Mouse (Mus musculus): ENCODE data around the gene Clec12b. TPM values are rescaled to one million over a fixed set of nuclear protein-coding genes. Genes with fewer than 3 reads are reported as not detected.

Gene Clec12b
- polyA plus RNA-seq, 1 experiment from 2014 or later = 0.18 TPM

- Histone ChIP-seq H3K36me3 (ENCODE audit: control insufficient read depth, insufficient read depth, low read length) (no peaks in the 10 kb centered on the region), H3K4me2 (ENCODE audit: low read length) (no peak overlapping the region), H3K9me3 (ENCODE audit: control insufficient read depth, low read length) (peaks cover 4% of the 10 kb centered on the region; the same call in 1 of the 2 replicates), H3K9ac (ENCODE audit: low read length) (no peak overlapping the region), H3K4me1 (ENCODE audit: control insufficient read depth in 2 of 2, insufficient read depth in 2 of 2, low read length in 2 of 2) (0 out of 4 replicates have a peak, but pooled peaks cover 0 to 2% of the 10 kb centered on the region in 2 experiments), H3K4me3 (ENCODE audit: control insufficient read depth in 1 of 2, insufficient read depth in 1 of 2, low read depth in 1 of 2, low read length in 2 of 2) (no peak overlapping the region), H3K27ac (replicated peaks in 1 of 2; ENCODE audit: control insufficient read depth in 1 of 2, insufficient read depth in 1 of 2, low read depth in 2 of 2, low read length in 2 of 2) (no peak overlapping the region), H3K27me3 (ENCODE audit: control insufficient read depth, insufficient read depth, low read length) (no peaks in the 10 kb centered on the region)
- WGBS = 74% methylated on average over 2 of the region's 2 CpGs
- no peak for ATAC-seq (ENCODE audit: insufficient number of reproducible peaks, insufficient read depth, low FRiP score, low read depth)
Observed at GRCm38 (mm10) chr6:129374937-129375471, 10.7 kb downstream of the Clec12b start.

- Histone ChIP-seq H3K36me3 (ENCODE audit: control insufficient read depth, insufficient read depth, low read length) (no peaks in the 10 kb centered on the region), H3K27me3 (ENCODE audit: control insufficient read depth, insufficient read depth, low read length) (no peaks in the 10 kb centered on the region), H3K27ac (replicated peaks in 1 of 2; ENCODE audit: control insufficient read depth in 1 of 2, insufficient read depth in 1 of 2, low read depth in 2 of 2, low read length in 2 of 2) (no peak overlapping the region), H3K9ac (ENCODE audit: low read length) (no peak overlapping the region), H3K4me1 (ENCODE audit: control insufficient read depth in 2 of 2, insufficient read depth in 2 of 2, low read length in 2 of 2) (0 out of 4 replicates have a peak, but pooled peaks cover 0 to 2% of the 10 kb centered on the region in 2 experiments), H3K9me3 (ENCODE audit: control insufficient read depth, low read length) (no peaks in the 10 kb centered on the region), H3K4me2 (ENCODE audit: low read length) (no peak overlapping the region), H3K4me3 (ENCODE audit: control insufficient read depth in 1 of 2, insufficient read depth in 1 of 2, low read depth in 1 of 2, low read length in 2 of 2) (no peak overlapping the region)
- 48% methylated on average over 7 of the region's 7 CpGs for WGBS
- ATAC-seq (ENCODE audit: insufficient number of reproducible peaks, insufficient read depth, low FRiP score, low read depth) = no peak
Observed at GRCm38 (mm10) chr6:129369374-129370132, 16.1 kb downstream of the Clec12b start.

- 19% methylated on average over 6 of the region's 6 CpGs for WGBS
- H3K27ac ChIP-seq (replicated peaks in 1 of 2; ENCODE audit: control insufficient read depth in 1 of 2, insufficient read depth in 1 of 2, low read depth in 2 of 2, low read length in 2 of 2) = no peak overlapping the region
- no peak overlapping the region for H3K9ac ChIP-seq (ENCODE audit: low read length)
- H3K36me3 ChIP-seq (ENCODE audit: control insufficient read depth, insufficient read depth, low read length) = no peaks in the 10 kb centered on the region
- no peak overlapping the region for H3K4me2 ChIP-seq (ENCODE audit: low read length)
- no peak overlapping the region for H3K4me3 ChIP-seq (ENCODE audit: control insufficient read depth in 1 of 2, insufficient read depth in 1 of 2, low read depth in 1 of 2, low read length in 2 of 2)
- H3K9me3 ChIP-seq (ENCODE audit: control insufficient read depth, low read length) = no peaks in the 10 kb centered on the region
- H3K27me3 ChIP-seq (ENCODE audit: control insufficient read depth, insufficient read depth, low read length) = no peaks in the 10 kb centered on the region
- H3K4me1 ChIP-seq (ENCODE audit: control insufficient read depth in 2 of 2, insufficient read depth in 2 of 2, low read length in 2 of 2) = no peaks in the 10 kb centered on the region
- no peak for ATAC-seq (ENCODE audit: insufficient number of reproducible peaks, insufficient read depth, low FRiP score, low read depth)
Observed at GRCm38 (mm10) chr6:129365959-129366359, 19.7 kb downstream of the Clec12b start.

GRCm38 (mm10) chr6:129363942-129364341 is 21.7 kb downstream of the Clec12b start:
- no peak overlapping the region for H3K9ac ChIP-seq (ENCODE audit: low read length)
- no peak overlapping the region for H3K4me3 ChIP-seq (ENCODE audit: control insufficient read depth in 1 of 2, insufficient read depth in 1 of 2, low read depth in 1 of 2, low read length in 2 of 2)
- no peaks in the 10 kb centered on the region for H3K36me3 ChIP-seq (ENCODE audit: control insufficient read depth, insufficient read depth, low read length)
- H3K27me3 ChIP-seq (ENCODE audit: control insufficient read depth, insufficient read depth, low read length) = no peaks in the 10 kb centered on the region
- WGBS = 17% methylated on average over 1 of the region's 1 CpGs
- ATAC-seq (ENCODE audit: insufficient number of reproducible peaks, insufficient read depth, low FRiP score, low read depth) = no peak
- no peaks in the 10 kb centered on the region for H3K9me3 ChIP-seq (ENCODE audit: control insufficient read depth, low read length)
- H3K4me2 ChIP-seq (ENCODE audit: low read length) = no peak overlapping the region
- H3K4me1 ChIP-seq (ENCODE audit: control insufficient read depth in 2 of 2, insufficient read depth in 2 of 2, low read length in 2 of 2) = no peaks in the 10 kb centered on the region
- no peak overlapping the region for H3K27ac ChIP-seq (replicated peaks in 1 of 2; ENCODE audit: control insufficient read depth in 1 of 2, insufficient read depth in 1 of 2, low read depth in 2 of 2, low read length in 2 of 2)

- Histone ChIP-seq H3K27ac (replicated peaks in 1 of 2; ENCODE audit: control insufficient read depth in 1 of 2, insufficient read depth in 1 of 2, low read depth in 2 of 2, low read length in 2 of 2) (no peak overlapping the region), H3K4me1 (ENCODE audit: control insufficient read depth in 2 of 2, insufficient read depth in 2 of 2, low read length in 2 of 2) (no peaks in the 10 kb centered on the region), H3K36me3 (ENCODE audit: control insufficient read depth, insufficient read depth, low read length) (no peaks in the 10 kb centered on the region), H3K9ac (ENCODE audit: low read length) (no peak overlapping the region), H3K27me3 (ENCODE audit: control insufficient read depth, insufficient read depth, low read length) (no peaks in the 10 kb centered on the region), H3K4me3 (ENCODE audit: control insufficient read depth in 1 of 2, insufficient read depth in 1 of 2, low read depth in 1 of 2, low read length in 2 of 2) (no peak overlapping the region), H3K4me2 (ENCODE audit: low read length) (no peak overlapping the region), H3K9me3 (ENCODE audit: control insufficient read depth, low read length) (no peaks in the 10 kb centered on the region)
- 78% methylated on average over 2 of the region's 2 CpGs for WGBS
- no peak for ATAC-seq (ENCODE audit: insufficient number of reproducible peaks, insufficient read depth, low FRiP score, low read depth)
Observed at GRCm38 (mm10) chr6:129359515-129359914, 26.2 kb downstream of the Clec12b start.

GRCm38 (mm10) chr6:129356430-129356829 is 29.2 kb downstream of the Clec12b start:
- Histone ChIP-seq H3K4me3 (ENCODE audit: control insufficient read depth in 1 of 2, insufficient read depth in 1 of 2, low read depth in 1 of 2, low read length in 2 of 2) (no peak overlapping the region), H3K4me1 (ENCODE audit: control insufficient read depth in 2 of 2, insufficient read depth in 2 of 2, low read length in 2 of 2) (no peaks in the 10 kb centered on the region), H3K4me2 (ENCODE audit: low read length) (no peak overlapping the region), H3K27me3 (ENCODE audit: control insufficient read depth, insufficient read depth, low read length) (no peaks in the 10 kb centered on the region), H3K27ac (replicated peaks in 1 of 2; ENCODE audit: control insufficient read depth in 1 of 2, insufficient read depth in 1 of 2, low read depth in 2 of 2, low read length in 2 of 2) (no peak overlapping the region), H3K9me3 (ENCODE audit: control insufficient read depth, low read length) (no peaks in the 10 kb centered on the region), H3K36me3 (ENCODE audit: control insufficient read depth, insufficient read depth, low read length) (no peaks in the 10 kb centered on the region), H3K9ac (ENCODE audit: low read length) (no peak overlapping the region)
- ATAC-seq (ENCODE audit: insufficient number of reproducible peaks, insufficient read depth, low FRiP score, low read depth) = no peak

GRCm38 (mm10) chr6:129355774-129356173 is 29.9 kb downstream of the Clec12b start:
- no peak overlapping the region for H3K27ac ChIP-seq (replicated peaks in 1 of 2; ENCODE audit: control insufficient read depth in 1 of 2, insufficient read depth in 1 of 2, low read depth in 2 of 2, low read length in 2 of 2)
- no peaks in the 10 kb centered on the region for H3K27me3 ChIP-seq (ENCODE audit: control insufficient read depth, insufficient read depth, low read length)
- H3K4me3 ChIP-seq (ENCODE audit: control insufficient read depth in 1 of 2, insufficient read depth in 1 of 2, low read depth in 1 of 2, low read length in 2 of 2) = no peak overlapping the region
- no peaks in the 10 kb centered on the region for H3K36me3 ChIP-seq (ENCODE audit: control insufficient read depth, insufficient read depth, low read length)
- no peak overlapping the region for H3K9ac ChIP-seq (ENCODE audit: low read length)
- H3K4me1 ChIP-seq (ENCODE audit: control insufficient read depth in 2 of 2, insufficient read depth in 2 of 2, low read length in 2 of 2) = no peaks in the 10 kb centered on the region
- WGBS = 91% methylated on average over 2 of the region's 2 CpGs
- no peak for ATAC-seq (ENCODE audit: insufficient number of reproducible peaks, insufficient read depth, low FRiP score, low read depth)
- H3K9me3 ChIP-seq (ENCODE audit: control insufficient read depth, low read length) = no peaks in the 10 kb centered on the region
- H3K4me2 ChIP-seq (ENCODE audit: low read length) = no peak overlapping the region
